Mouse (Mus musculus): Measurements from ENCODE around the gene Cpsf6.

- TF ChIP-seq CTCF (IDR thresholded peaks at IDR 0.05) (no peak), EP300 (IDR thresholded peaks at IDR 0.05) (no peak)
These were observed 9.5 kb upstream of the Cpsf6 start for GRCm38 (mm10) chr10:117389371-117389740.

Data from lung, postnatal 0 days (tissue).